Mouse (Mus musculus): ENCODE measurements around the gene Otud1. TPM values are rescaled to one million over a fixed set of nuclear protein-coding genes. Genes with fewer than 3 reads are reported as not detected.

The Otud1 gene
- polyA plus RNA-seq (2015; fragmentation: Nextera tagmentation; extraction: Ambion mirVana), result 0.93 and 1.3 TPM in 2 replicates

DNA sequence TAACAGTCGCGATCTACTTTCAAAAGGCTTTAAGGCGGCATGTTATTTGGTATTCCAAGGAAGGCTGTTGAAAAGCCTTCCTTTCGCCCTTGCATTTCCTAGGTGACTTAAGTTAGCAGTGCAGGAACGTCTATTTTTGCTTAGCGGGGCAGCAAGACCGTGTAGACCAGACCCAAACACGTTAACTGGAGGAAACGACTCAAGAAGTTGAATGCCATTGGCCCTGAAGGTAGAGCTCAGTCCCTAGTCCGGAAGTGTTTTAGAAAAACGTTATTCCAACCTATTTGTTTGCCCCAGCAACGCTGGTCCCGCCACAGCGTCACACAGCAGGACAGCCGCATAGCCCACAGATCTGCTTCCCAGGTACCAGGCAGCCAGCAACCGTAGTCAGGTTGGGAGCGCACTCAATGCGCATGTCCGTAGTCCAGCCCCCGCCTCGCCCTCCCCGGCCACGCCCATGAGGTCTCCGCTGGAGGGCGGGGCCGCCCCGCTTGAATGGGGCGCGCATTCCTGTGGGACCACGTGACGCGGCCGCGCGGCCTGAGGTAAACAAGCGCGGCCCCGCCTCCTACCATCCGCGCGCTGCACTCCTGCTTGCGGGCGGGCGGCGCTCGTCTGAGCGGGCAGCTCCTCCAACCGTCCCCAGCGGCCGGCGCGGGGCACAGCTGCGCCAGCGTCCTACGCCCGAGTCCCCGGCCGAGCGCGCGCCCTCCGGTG is at the start of gene Otud1:
Otud1 (plus strand) TSS at position 595 of the 717 bp plus-strand sequence.
- Histone ChIP-seq H3K27me3 (peaks cover 43% of the 10 kb centered on the region), H3K27ac (peak within 1 kb of the TSS; percentile 86), H3K4me3 (peak within 1 kb of the TSS; percentile 71), H3K9me3 (no peaks in the 10 kb centered on the region), H3K36me3 (no peaks in the 10 kb centered on the region), H3K9ac (peak within 1 kb of the TSS; percentile 77), H3K4me2 (peak within 1 kb of the TSS; percentile 81), H3K4me1 (peaks cover 12% of the 10 kb centered on the region)
- peak; percentile 96 for ATAC-seq (ENCODE audit: insufficient number of reproducible peaks, insufficient read depth, low FRiP score, low TSS enrichment, low read depth)
- under 1% methylated on average over 51 of the region's 62 CpGs for WGBS

DNA sequence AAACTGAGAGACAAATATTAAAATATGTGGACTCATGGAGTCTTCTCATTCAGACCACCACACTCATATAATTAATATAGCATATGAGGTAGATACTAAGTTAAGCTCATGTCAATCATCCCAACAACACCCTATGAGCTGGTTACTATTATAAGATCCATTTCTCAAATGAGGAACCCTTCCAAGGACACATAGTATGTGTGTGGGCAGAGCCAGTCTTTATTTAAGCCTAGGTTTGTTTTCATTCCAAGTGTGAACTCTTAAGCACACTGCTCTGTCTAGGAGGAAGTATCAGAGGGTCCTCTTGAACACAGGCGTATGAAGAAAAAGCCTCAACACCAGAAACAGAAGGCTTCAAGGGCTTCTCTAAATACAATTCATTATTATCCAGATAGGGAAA is 49.7 kb upstream of the Otud1 start:
- no peaks in the 10 kb centered on the region for H3K4me1 ChIP-seq
- H3K4me2 ChIP-seq, result no peak overlapping the region
- H3K9me3 ChIP-seq, result no peaks in the 10 kb centered on the region
- no peak for ATAC-seq (ENCODE audit: insufficient number of reproducible peaks, insufficient read depth, low FRiP score, low TSS enrichment, low read depth)
- H3K27me3 ChIP-seq, result no peaks in the 10 kb centered on the region
- no peak overlapping the region for H3K4me3 ChIP-seq
- H3K27ac ChIP-seq, result no peak overlapping the region
- 58% methylated on average over 1 of the region's 1 CpGs for WGBS
- no peak overlapping the region for H3K9ac ChIP-seq
- no peaks in the 10 kb centered on the region for H3K36me3 ChIP-seq

DNA sequence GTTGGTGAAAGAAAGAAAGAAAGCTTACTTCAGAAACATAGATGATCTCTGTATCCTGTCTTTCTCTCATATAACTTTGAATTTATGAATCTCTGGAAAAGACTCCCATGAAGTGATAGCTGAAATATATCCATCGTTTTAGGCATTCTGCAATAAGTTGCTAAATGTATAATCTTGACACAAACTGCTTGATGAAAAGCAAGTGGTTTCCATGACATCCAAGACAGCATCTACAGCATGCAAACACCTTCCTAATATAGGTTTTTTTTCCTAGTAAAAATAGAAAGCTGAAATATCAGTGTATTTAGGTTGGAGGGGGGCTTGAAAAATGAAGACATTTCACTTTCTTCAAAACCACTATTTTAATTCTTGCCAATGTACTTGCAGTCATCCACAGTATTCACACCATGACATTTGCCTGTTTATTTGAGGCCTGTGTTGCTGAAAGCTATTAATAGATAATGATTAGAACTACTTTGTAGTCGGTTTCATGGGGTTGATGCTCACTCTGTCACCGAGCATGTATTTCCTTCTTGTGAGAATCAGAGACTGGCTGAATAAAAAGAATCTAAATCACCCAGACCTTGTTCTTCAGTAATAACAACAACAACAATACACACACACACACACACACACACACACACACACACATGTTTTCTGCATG is 49.0 kb upstream of the Otud1 start:
- Histone ChIP-seq H3K27ac (no peak overlapping the region), H3K4me1 (no peaks in the 10 kb centered on the region), H3K36me3 (no peaks in the 10 kb centered on the region), H3K9me3 (no peaks in the 10 kb centered on the region), H3K9ac (no peak overlapping the region), H3K4me2 (no peak overlapping the region), H3K4me3 (no peak overlapping the region), H3K27me3 (no peaks in the 10 kb centered on the region)
- 70% methylated on average over 3 of the region's 3 CpGs for WGBS
- ATAC-seq (ENCODE audit: insufficient number of reproducible peaks, insufficient read depth, low FRiP score, low TSS enrichment, low read depth), result no peak

DNA sequence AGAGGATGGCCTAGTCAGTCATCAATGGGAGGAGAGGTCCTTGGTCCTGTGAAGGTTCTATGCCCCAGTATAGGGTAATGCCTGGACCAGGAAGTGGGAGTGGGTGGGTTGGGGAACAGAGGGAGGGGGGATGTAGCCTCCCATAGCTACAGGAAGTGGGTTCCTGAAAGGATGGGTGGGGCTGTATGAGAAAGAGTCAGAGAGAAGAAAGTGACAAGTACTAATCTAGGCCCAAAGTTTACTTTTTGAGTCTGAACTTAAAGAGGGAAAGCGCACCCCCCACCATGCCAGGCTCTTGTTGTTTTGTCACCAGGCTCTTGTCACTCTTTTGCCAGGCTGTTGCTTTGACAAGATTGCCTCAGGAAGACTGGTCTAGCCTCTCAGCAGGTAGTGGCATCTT is 35.5 kb upstream of the Otud1 start:
- no peak overlapping the region for H3K9ac ChIP-seq
- no peaks in the 10 kb centered on the region for H3K36me3 ChIP-seq
- 89% methylated on average over 1 of the region's 1 CpGs for WGBS
- no peaks in the 10 kb centered on the region for H3K4me1 ChIP-seq
- ATAC-seq (ENCODE audit: insufficient number of reproducible peaks, insufficient read depth, low FRiP score, low TSS enrichment, low read depth), result no peak
- H3K4me2 ChIP-seq, result no peak overlapping the region
- H3K4me3 ChIP-seq, result no peak overlapping the region
- no peak overlapping the region for H3K27ac ChIP-seq
- H3K27me3 ChIP-seq, result no peaks in the 10 kb centered on the region
- 0 out of 2 replicates have a peak, but pooled peaks cover 3% of the 10 kb centered on the region for H3K9me3 ChIP-seq

DNA sequence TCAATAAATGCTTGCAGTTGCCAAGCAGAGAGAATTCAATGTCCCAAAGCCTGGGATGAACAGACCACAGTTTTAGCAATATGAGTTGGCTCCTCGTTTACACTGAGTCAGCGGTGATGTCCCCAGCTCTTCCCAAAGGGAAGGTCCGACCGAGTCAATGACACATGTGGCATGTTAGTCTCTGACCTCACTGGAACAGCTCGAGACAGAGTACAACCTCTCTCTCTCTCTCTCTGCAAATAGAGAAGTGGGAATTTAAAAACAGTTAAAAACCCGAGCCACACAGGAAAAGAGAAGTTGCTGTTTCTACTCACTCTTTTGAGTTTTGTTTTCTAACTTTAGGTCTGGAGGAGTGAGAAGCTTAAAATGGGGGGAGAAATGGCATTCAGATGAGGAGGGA is 30.5 kb upstream of the Otud1 start:
- Histone ChIP-seq H3K27ac (no peak overlapping the region), H3K9me3 (0 out of 2 replicates have a peak, but pooled peaks cover 3% of the 10 kb centered on the region), H3K4me3 (no peak overlapping the region), H3K4me2 (no peak overlapping the region), H3K27me3 (no peaks in the 10 kb centered on the region), H3K36me3 (no peaks in the 10 kb centered on the region), H3K9ac (no peak overlapping the region), H3K4me1 (no peaks in the 10 kb centered on the region)
- no peak for ATAC-seq (ENCODE audit: insufficient number of reproducible peaks, insufficient read depth, low FRiP score, low TSS enrichment, low read depth)
- 78% methylated on average over 6 of the region's 6 CpGs for WGBS

DNA sequence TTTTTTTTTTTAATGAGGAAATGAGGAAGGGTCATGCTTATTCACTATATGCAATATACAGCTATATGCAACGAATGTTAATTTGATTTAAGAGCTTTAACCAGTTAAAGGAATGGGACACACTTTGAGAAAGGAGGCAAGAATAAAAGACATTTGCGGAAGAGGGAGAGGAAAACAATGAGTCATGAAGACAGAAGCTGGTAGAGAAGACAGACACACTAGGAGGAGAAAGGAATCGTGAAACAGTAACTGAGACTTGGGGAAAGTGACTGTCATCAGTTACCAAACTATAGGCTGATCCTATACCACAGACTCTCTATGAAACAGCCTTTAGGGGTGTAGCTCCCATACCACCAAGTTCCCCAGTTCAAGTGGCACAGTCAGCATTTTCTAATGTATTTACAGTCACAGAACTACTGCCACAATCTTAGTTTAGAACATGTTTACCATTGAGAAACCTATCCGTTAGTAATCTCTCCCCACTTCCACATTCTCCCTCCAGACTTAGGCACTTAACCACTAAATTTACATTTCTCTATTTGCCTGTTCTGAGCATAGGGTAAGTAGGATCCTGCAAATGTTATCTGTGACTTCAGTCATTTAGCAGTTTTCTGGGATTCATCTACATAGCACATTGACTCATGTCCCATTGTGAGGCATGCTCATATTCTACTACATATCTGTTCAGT is 29.5 kb upstream of the Otud1 start:
- 85% methylated on average over 4 of the region's 4 CpGs for WGBS
- no peaks in the 10 kb centered on the region for H3K27me3 ChIP-seq
- no peak overlapping the region for H3K27ac ChIP-seq
- H3K36me3 ChIP-seq, result no peaks in the 10 kb centered on the region
- no peaks in the 10 kb centered on the region for H3K4me1 ChIP-seq
- no peak overlapping the region for H3K4me2 ChIP-seq
- ATAC-seq (ENCODE audit: insufficient number of reproducible peaks, insufficient read depth, low FRiP score, low TSS enrichment, low read depth), result no peak
- H3K4me3 ChIP-seq, result no peak overlapping the region
- H3K9ac ChIP-seq, result no peak overlapping the region
- 0 out of 2 replicates have a peak, but pooled peaks cover 3% of the 10 kb centered on the region for H3K9me3 ChIP-seq

DNA sequence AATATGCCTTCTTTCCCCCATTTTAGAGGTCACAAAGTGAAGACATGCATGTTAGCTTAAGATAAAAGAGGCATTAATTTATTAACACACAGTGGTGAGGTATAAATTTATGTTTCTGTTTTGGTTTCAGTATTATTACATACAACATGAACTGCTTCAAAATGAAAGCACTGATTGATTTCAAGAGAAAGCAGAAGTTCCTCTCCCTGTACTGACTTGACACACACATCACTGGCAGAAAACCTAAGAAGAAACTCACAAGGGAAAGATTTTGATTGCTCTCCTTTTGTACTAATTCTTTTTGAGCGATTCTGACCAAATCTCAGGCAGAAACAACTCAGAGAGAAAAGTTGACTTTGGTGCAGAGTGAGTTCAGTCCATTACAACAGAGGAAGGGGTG is 27.0 kb upstream of the Otud1 start:
- no peak for ATAC-seq (ENCODE audit: insufficient number of reproducible peaks, insufficient read depth, low FRiP score, low TSS enrichment, low read depth)
- Histone ChIP-seq H3K9me3 (0 out of 2 replicates have a peak, but pooled peaks cover 2% of the 10 kb centered on the region), H3K27ac (no peak overlapping the region), H3K4me2 (no peak overlapping the region), H3K36me3 (no peaks in the 10 kb centered on the region), H3K9ac (no peak overlapping the region), H3K4me1 (no peaks in the 10 kb centered on the region), H3K4me3 (no peak overlapping the region), H3K27me3 (no peaks in the 10 kb centered on the region)
- WGBS, result 78% methylated on average over 1 of the region's 1 CpGs

DNA sequence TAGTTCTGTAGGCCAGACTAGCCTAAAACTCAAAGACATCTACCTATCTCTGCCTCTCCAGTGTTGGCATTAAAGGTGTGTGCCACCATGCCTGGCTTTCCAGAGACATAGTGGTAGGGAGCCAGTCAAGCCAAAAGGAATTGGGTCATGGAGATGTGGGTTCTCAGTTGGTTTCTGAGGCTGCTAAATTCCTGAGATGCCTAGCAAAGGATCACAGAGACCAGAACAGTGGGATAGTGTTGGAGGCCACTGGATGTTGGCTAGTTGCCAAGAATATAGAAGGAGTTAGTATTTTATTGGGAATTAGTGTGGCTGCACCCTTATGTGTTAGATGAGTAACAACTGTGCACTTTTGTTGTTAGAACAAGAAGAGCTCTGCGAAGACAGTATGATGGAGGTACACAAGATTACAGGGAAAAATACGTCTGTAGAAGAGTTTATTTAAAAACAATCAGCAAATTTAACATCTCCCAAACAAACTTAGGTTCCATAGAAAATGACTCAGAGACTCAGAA is 24.1 kb upstream of the Otud1 start:
- Histone ChIP-seq H3K4me1 (no peaks in the 10 kb centered on the region), H3K4me2 (no peak overlapping the region), H3K4me3 (no peak overlapping the region), H3K27me3 (no peaks in the 10 kb centered on the region), H3K27ac (no peak overlapping the region), H3K36me3 (no peaks in the 10 kb centered on the region), H3K9me3 (no peaks in the 10 kb centered on the region), H3K9ac (no peak overlapping the region)
- no peak for ATAC-seq (ENCODE audit: insufficient number of reproducible peaks, insufficient read depth, low FRiP score, low TSS enrichment, low read depth)
- WGBS, result 71% methylated on average over 2 of the region's 2 CpGs

DNA sequence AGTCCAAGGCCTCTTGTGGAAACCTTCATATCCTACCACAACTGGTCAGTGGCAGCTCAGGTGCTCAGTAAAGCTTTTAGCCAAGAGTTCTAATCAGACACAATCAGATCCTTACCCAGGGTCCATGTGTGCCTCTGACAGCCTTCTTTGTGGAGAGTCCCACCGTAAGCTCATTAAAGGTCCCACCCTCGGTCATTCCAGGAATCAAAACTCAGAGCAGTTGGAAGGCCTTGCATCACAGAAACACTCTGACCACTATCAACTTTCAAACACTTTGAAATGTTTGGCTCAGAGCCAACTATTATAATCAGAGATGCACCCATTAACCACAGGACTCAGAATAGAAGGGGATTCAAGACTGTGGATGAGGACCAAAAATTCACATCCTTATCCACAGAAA is 12.4 kb upstream of the Otud1 start:
- 70% methylated on average over 2 of the region's 2 CpGs for WGBS

DNA sequence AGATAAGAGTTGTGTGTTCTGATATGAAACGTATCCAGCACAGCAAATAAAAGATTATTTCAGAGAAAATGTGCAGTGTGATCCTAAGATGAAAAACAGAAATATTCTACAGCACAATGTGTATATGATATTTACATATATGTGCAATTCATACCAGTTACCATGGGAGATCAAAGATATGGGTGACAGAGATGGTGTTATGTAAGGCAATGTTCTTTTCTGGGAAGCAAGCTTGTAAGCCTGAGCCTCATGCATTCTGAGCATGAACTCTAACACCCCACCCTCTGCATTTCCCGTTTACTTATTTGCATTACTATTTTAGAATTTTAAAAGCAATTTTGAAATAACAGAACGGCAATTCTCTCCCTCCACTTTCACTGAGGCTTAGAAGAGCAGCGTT is 11.4 kb upstream of the Otud1 start:
- Histone ChIP-seq H3K36me3 (no peaks in the 10 kb centered on the region), H3K27me3 (peaks cover 10% of the 10 kb centered on the region), H3K9me3 (no peaks in the 10 kb centered on the region), H3K4me1 (no peaks in the 10 kb centered on the region), H3K4me2 (no peak overlapping the region), H3K4me3 (no peak overlapping the region), H3K9ac (no peak overlapping the region), H3K27ac (no peak overlapping the region)
- ATAC-seq (ENCODE audit: insufficient number of reproducible peaks, insufficient read depth, low FRiP score, low TSS enrichment, low read depth), result no peak
- WGBS, result 81% methylated on average over 4 of the region's 4 CpGs

More for the DNA sequence above, 12.4 kb upstream of the Otud1 start:
- H3K27me3 ChIP-seq, result peaks cover 1% of the 10 kb centered on the region
- H3K27ac ChIP-seq, result no peak overlapping the region
- H3K9ac ChIP-seq, result no peak overlapping the region
- no peak overlapping the region for H3K4me2 ChIP-seq
- no peak for ATAC-seq (ENCODE audit: insufficient number of reproducible peaks, insufficient read depth, low FRiP score, low TSS enrichment, low read depth)
- no peaks in the 10 kb centered on the region for H3K4me1 ChIP-seq
- no peaks in the 10 kb centered on the region for H3K36me3 ChIP-seq
- H3K9me3 ChIP-seq, result no peaks in the 10 kb centered on the region
- H3K4me3 ChIP-seq, result no peak overlapping the region

DNA sequence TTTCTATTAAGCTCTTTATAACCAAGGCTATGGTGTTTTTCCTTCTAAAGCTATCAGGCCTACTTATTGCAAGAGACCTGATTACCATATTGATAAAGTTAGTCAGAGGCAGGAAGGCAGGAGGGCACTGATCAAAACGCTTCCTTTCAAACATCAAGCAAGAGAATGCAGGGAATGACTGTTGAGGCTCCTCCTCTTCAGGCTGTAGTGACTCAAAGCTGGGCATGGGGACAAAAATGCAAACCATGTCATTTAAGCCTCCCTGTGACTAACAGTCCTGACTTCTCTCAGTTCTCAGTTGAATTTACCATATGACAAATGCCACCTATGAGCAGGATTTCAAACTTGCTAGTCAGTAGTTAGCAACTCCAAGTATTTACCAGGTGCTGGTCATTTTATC is 10.6 kb upstream of the Otud1 start:
- H3K27me3 ChIP-seq, result peaks cover 10% of the 10 kb centered on the region
- H3K9me3 ChIP-seq, result no peaks in the 10 kb centered on the region
- H3K36me3 ChIP-seq, result no peaks in the 10 kb centered on the region
- H3K4me3 ChIP-seq, result no peak overlapping the region
- no peak overlapping the region for H3K9ac ChIP-seq
- no peak overlapping the region for H3K27ac ChIP-seq
- H3K4me1 ChIP-seq, result no peaks in the 10 kb centered on the region
- WGBS, result 18% methylated on average over 1 of the region's 1 CpGs
- no peak for ATAC-seq (ENCODE audit: insufficient number of reproducible peaks, insufficient read depth, low FRiP score, low TSS enrichment, low read depth)
- H3K4me2 ChIP-seq, result no peak overlapping the region
